Mouse (Mus musculus) CH12.LX (cell line): ENCODE data around the gene Fuom. TPM values are rescaled to one million over a fixed set of nuclear protein-coding genes. Genes with fewer than 3 reads are reported as not detected.

Experiments
- DNase-seq: peaks from one replicate; pipeline ENCODE4 v3.0.0-alpha.2; 2013; ENCODE audit errors: extremely low read depth
- H3K27ac ChIP-seq: 2 replicates; pipeline ENCODE4 v1.5.1; 2012; ENCODE audit warnings: low read depth, mild to moderate bottlenecking, control low read depth, moderate library complexity; ENCODE audit not compliant: insufficient read depth
- H3K27me3 ChIP-seq: replicated peaks from 2 replicates; pipeline ENCODE3; 2012; ENCODE audit warnings: inconsistent platforms
- H3K36me3 ChIP-seq, 2 experiments: replicated peaks in 1 of 2; 2 replicates each; pipeline versions ENCODE3 to v1.6.1; 2012; ENCODE audit warnings: inconsistent platforms in 1 of 2, low read length in 1 of 2, mild to moderate bottlenecking in 1 of 2, mixed read lengths in 1 of 2, moderate library complexity in 1 of 2; ENCODE audit not compliant: control insufficient read depth in 1 of 2, insufficient read depth in 1 of 2
- H3K4me1 ChIP-seq, 2 experiments: 2 replicates each; pipeline ENCODE4 v1.6.1; 2012; ENCODE audit warnings: inconsistent platforms in 1 of 2, moderate library complexity in 1 of 2; ENCODE audit not compliant: insufficient read depth in 2 of 2, control insufficient read depth in 1 of 2
- H3K4me2 ChIP-seq: 2 replicates; pipeline ENCODE4 v1.6.1; 2012; ENCODE audit warnings: low read depth, mild to moderate bottlenecking, control low read depth; ENCODE audit not compliant: poor library complexity, insufficient read depth, severe bottlenecking
- H3K4me3 ChIP-seq, 3 experiments: fragments of 150-350 bp in 1 of 3; sonication (generic) in 1 of 3; replicated peaks in 1 of 3; 2 replicates each; pipeline versions ENCODE3 to v1.5.1; 2011 to 2012; ENCODE audit warnings: low read depth in 2 of 3, low read length in 2 of 3, mild to moderate bottlenecking in 2 of 3, moderate library complexity in 2 of 3, control low read depth in 1 of 3, improper control_type of control experiment in 1 of 3, inconsistent platforms in 1 of 3, mixed read lengths in 1 of 3; ENCODE audit not compliant: poor library complexity in 1 of 3
- H3K79me2 ChIP-seq: replicated peaks from 2 replicates; pipeline ENCODE4 v1.6.1; 2012; ENCODE audit warnings: mild to moderate bottlenecking, moderate library complexity; ENCODE audit not compliant: control insufficient read depth, poor library complexity, insufficient read depth, severe bottlenecking; ENCODE audit errors: extremely low read depth
- H3K9ac ChIP-seq: 2 replicates; pipeline ENCODE4 v1.6.1; 2012; ENCODE audit warnings: low read depth, mild to moderate bottlenecking, control low read depth, moderate library complexity; ENCODE audit not compliant: insufficient read depth
- H3K9me3 ChIP-seq: replicated peaks from 2 replicates; pipeline ENCODE3; 2012; ENCODE audit warnings: low read length, inconsistent platforms, mixed read lengths
- E2F4 ChIP-seq: IDR thresholded peaks from 2 replicates; pipeline ENCODE4 v1.6.1; 2011; ENCODE audit warnings: low read depth, low read length, improper control_type of control experiment; ENCODE audit not compliant: insufficient replicate concordance
- NRF1 ChIP-seq: IDR thresholded peaks from 2 replicates; pipeline ENCODE4 v1.6.1; 2014; ENCODE audit warnings: low read depth, mild to moderate bottlenecking, inconsistent platforms, low read length, improper control_type of control experiment, moderate library complexity
- dilution Hi-C: fragments of 300-500 bp; cut with MboI; formaldehyde crosslinking; loops from 2 replicates; pipeline ENCODE4 v1.14.3; 2020; ENCODE audit warnings: low sequenced_read_pairs; ENCODE audit not compliant: extremely low pct_unique_long_range_greater_than_20kb, extremely low pct_ligation_motif_present
- in situ Hi-C: fragments of 300-500 bp; cut with MboI; formaldehyde crosslinking; loops from 3 replicates; pipeline ENCODE4 v1.14.3; 2019; ENCODE audit warnings: low sequenced_read_pairs, low pct_ligation_motif_present, low pct_unique_long_range_greater_than_20kb, mixed read lengths
- polyA plus RNA-seq: library from polyadenylated mRNA; unstranded; fragments of >175 nt; gene quantifications from 2 replicates; pipeline ENCODE4 v1.2.1, GENCODE M21; 2012; ENCODE audit warnings: low read depth; ENCODE audit not compliant: insufficient read length
- total RNA-seq, 2 experiments: library from RNA; depleted of rRNA; stranded (reverse); fragments of 300-350 nt in 1 of 2; fragments of >200 nt in 1 of 2; gene quantifications; 2 replicates each; pipeline ENCODE4 v1.2.3; 2012 to 2014

The Fuom gene
- total and polyA plus RNA-seq, 3 experiments: 0.86 to 1.8 TPM; not detected in 1

GRCm38 (mm10) chr7:140047811-140048311 is 54.4 kb downstream of the Fuom start:
- in situ Hi-C loops: no loop called here
- no peak overlapping the region for H3K4me3 ChIP-seq

More at GRCm38 (mm10) chr7:140047811-140048311, 54.4 kb downstream of the Fuom start:
- Histone ChIP-seq H3K27ac (no peak overlapping the region), H3K9me3 (peaks cover 12% of the 10 kb centered on the region), H3K4me1 (peaks cover 0 to 3% of the 10 kb centered on the region in 2 experiments; a peak in 1 of 4 replicates), H3K79me2 (no peaks in the 10 kb centered on the region), H3K4me2 (no peak overlapping the region), H3K36me3 (no peaks in the 10 kb centered on the region), H3K9ac (no peak overlapping the region), H3K27me3 (peaks cover 30% of the 10 kb centered on the region)
- no peak for DNase-seq
- dilution Hi-C loops: no loop called here
- no peak for TF ChIP-seq E2F4
- no peak for TF ChIP-seq NRF1

Other genes with a start within 250 kb of the Fuom start
- 2.7 and 4.0 TPM in 2 replicates for gene Kndc1, start 207.7 kb downstream of the Fuom start, total RNA-seq (2012; rRNA removed)
- gene Kndc1, start 207.7 kb downstream of the Fuom start, total RNA-seq (2014; rRNA removed): 2.0 and 2.3 TPM in 2 replicates
- gene Kndc1, start 207.7 kb downstream of the Fuom start, polyA plus RNA-seq: 4.6 and 5.0 TPM in 2 replicates
- gene Utf1, start 158.7 kb downstream of the Fuom start, total RNA-seq (2012; rRNA removed): not detected in 2 replicates
- gene Utf1, start 158.7 kb downstream of the Fuom start, total RNA-seq (2014; rRNA removed): not detected in 2 replicates
- gene Utf1, start 158.7 kb downstream of the Fuom start, polyA plus RNA-seq: not detected in 2 replicates
- 0.13 and 0.38 TPM in 2 replicates for gene 6430531B16Rik, start 123.7 kb downstream of the Fuom start, total RNA-seq (2012; rRNA removed)
- not detected in 2 replicates for gene 6430531B16Rik, start 123.7 kb downstream of the Fuom start, total RNA-seq (2014; rRNA removed)
- 0.21 and 0.33 TPM in 2 replicates for gene 6430531B16Rik, start 123.7 kb downstream of the Fuom start, polyA plus RNA-seq
- gene Adam8, start 109.9 kb downstream of the Fuom start, total RNA-seq (2012; rRNA removed): 61.4 and 63.7 TPM in 2 replicates
- 46.5 and 51.0 TPM in 2 replicates for gene Adam8, start 109.9 kb downstream of the Fuom start, total RNA-seq (2014; rRNA removed)
- 43.7 and 46.3 TPM in 2 replicates for gene Adam8, start 109.9 kb downstream of the Fuom start, polyA plus RNA-seq
- gene Zfp511, start 66.0 kb downstream of the Fuom start, total RNA-seq (2012; rRNA removed): 44.4 and 44.6 TPM in 2 replicates
- 41.4 and 43.8 TPM in 2 replicates for gene Zfp511, start 66.0 kb downstream of the Fuom start, total RNA-seq (2014; rRNA removed)
- gene Zfp511, start 66.0 kb downstream of the Fuom start, polyA plus RNA-seq: 50.1 and 52.2 TPM in 2 replicates
- 40.1 and 42.5 TPM in 2 replicates for gene Tubgcp2, start 65.8 kb downstream of the Fuom start, total RNA-seq (2012; rRNA removed)
- 50.4 and 50.6 TPM in 2 replicates for gene Tubgcp2, start 65.8 kb downstream of the Fuom start, total RNA-seq (2014; rRNA removed)
- gene Tubgcp2, start 65.8 kb downstream of the Fuom start, polyA plus RNA-seq: 39.5 and 46.7 TPM in 2 replicates
- not detected in 2 replicates for gene Msx3, start 53.4 kb downstream of the Fuom start, total RNA-seq (2012; rRNA removed)
- gene Msx3, start 53.4 kb downstream of the Fuom start, total RNA-seq (2014; rRNA removed): not detected in 2 replicates
- gene Msx3, start 53.4 kb downstream of the Fuom start, polyA plus RNA-seq: not detected in 2 replicates
- not detected in 2 replicates for gene Caly, start 19.9 kb downstream of the Fuom start, total RNA-seq (2012; rRNA removed)
- not detected in 2 replicates for gene Caly, start 19.9 kb downstream of the Fuom start, total RNA-seq (2014; rRNA removed)
- not detected in 2 replicates for gene Caly, start 19.9 kb downstream of the Fuom start, polyA plus RNA-seq
- gene Prap1, start 9.0 kb downstream of the Fuom start, total RNA-seq (2012; rRNA removed): not detected in 2 replicates
- gene Prap1, start 9.0 kb downstream of the Fuom start, total RNA-seq (2014; rRNA removed): not detected in 2 replicates
- gene Prap1, start 9.0 kb downstream of the Fuom start, polyA plus RNA-seq: not detected in 2 replicates
- gene Paox, start 13.4 kb upstream of the Fuom start, total RNA-seq (2012; rRNA removed): 40.0 and 42.3 TPM in 2 replicates
- gene Paox, start 13.4 kb upstream of the Fuom start, total RNA-seq (2014; rRNA removed): 34.5 and 36.6 TPM in 2 replicates
- gene Paox, start 13.4 kb upstream of the Fuom start, polyA plus RNA-seq: 30.4 and 39.7 TPM in 2 replicates
- 39.8 and 43.3 TPM in 2 replicates for gene Echs1, start 14.0 kb upstream of the Fuom start, total RNA-seq (2012; rRNA removed)
- 72.0 and 74.4 TPM in 2 replicates for gene Echs1, start 14.0 kb upstream of the Fuom start, total RNA-seq (2014; rRNA removed)
- gene Echs1, start 14.0 kb upstream of the Fuom start, polyA plus RNA-seq: 43.8 and 47.8 TPM in 2 replicates
- 19.3 and 26.6 TPM in 2 replicates for gene Mtg1, start 35.1 kb upstream of the Fuom start, total RNA-seq (2012; rRNA removed)
- 20.7 and 29.4 TPM in 2 replicates for gene Mtg1, start 35.1 kb upstream of the Fuom start, total RNA-seq (2014; rRNA removed)
- gene Mtg1, start 35.1 kb upstream of the Fuom start, polyA plus RNA-seq: 39.6 and 39.8 TPM in 2 replicates
- gene Sprn, start 52.4 kb upstream of the Fuom start, total RNA-seq (2012; rRNA removed): not detected in 2 replicates
- not detected in 2 replicates for gene Sprn, start 52.4 kb upstream of the Fuom start, total RNA-seq (2014; rRNA removed)
- gene Sprn, start 52.4 kb upstream of the Fuom start, polyA plus RNA-seq: not detected in 2 replicates
- not detected in 2 replicates for gene Olfr522, start 62.3 kb upstream of the Fuom start, total RNA-seq (2012; rRNA removed)
- not detected in 2 replicates for gene Olfr522, start 62.3 kb upstream of the Fuom start, total RNA-seq (2014; rRNA removed)
- not detected in 2 replicates for gene Olfr522, start 62.3 kb upstream of the Fuom start, polyA plus RNA-seq
- not detected in 2 replicates for gene Olfr523, start 70.8 kb upstream of the Fuom start, total RNA-seq (2012; rRNA removed)
- not detected in 2 replicates for gene Olfr523, start 70.8 kb upstream of the Fuom start, total RNA-seq (2014; rRNA removed)
- not detected in 2 replicates for gene Olfr523, start 70.8 kb upstream of the Fuom start, polyA plus RNA-seq
- gene Olfr524, start 103.5 kb upstream of the Fuom start, total RNA-seq (2012; rRNA removed): not detected in 2 replicates
- gene Olfr524, start 103.5 kb upstream of the Fuom start, total RNA-seq (2014; rRNA removed): not detected in 2 replicates
- gene Olfr524, start 103.5 kb upstream of the Fuom start, polyA plus RNA-seq: not detected in 2 replicates
- not detected in 2 replicates for gene Cd163l1, start 115.8 kb upstream of the Fuom start, total RNA-seq (2012; rRNA removed)
- not detected in 2 replicates for gene Cd163l1, start 115.8 kb upstream of the Fuom start, total RNA-seq (2014; rRNA removed)
- not detected in 2 replicates for gene Cd163l1, start 115.8 kb upstream of the Fuom start, polyA plus RNA-seq
- not detected in 2 replicates for gene 5830411N06Rik, start 144.8 kb upstream of the Fuom start, total RNA-seq (2012; rRNA removed)
- gene 5830411N06Rik, start 144.8 kb upstream of the Fuom start, total RNA-seq (2014; rRNA removed): not detected in 2 replicates
- gene 5830411N06Rik, start 144.8 kb upstream of the Fuom start, polyA plus RNA-seq: not detected in 2 replicates
- gene Olfr525, start 218.4 kb upstream of the Fuom start, total RNA-seq (2012; rRNA removed): not detected in 2 replicates
- gene Olfr525, start 218.4 kb upstream of the Fuom start, total RNA-seq (2014; rRNA removed): not detected in 2 replicates
- gene Olfr525, start 218.4 kb upstream of the Fuom start, polyA plus RNA-seq: not detected in 2 replicates
- not detected in 2 replicates for gene Olfr527, start 231.6 kb upstream of the Fuom start, total RNA-seq (2012; rRNA removed)
- gene Olfr527, start 231.6 kb upstream of the Fuom start, total RNA-seq (2014; rRNA removed): not detected in 2 replicates
- not detected in 2 replicates for gene Olfr527, start 231.6 kb upstream of the Fuom start, polyA plus RNA-seq